Mouse (Mus musculus) forebrain, embryonic 10.5 days (tissue): ENCODE measurements around the gene Ankrd10. TPM values are rescaled to one million over a fixed set of nuclear protein-coding genes. Genes with fewer than 3 reads are reported as not detected.
"Not testable (repeated sequence)": the region's sequence is repeated elsewhere in the genome, so short reads cannot be mapped to it uniquely, and the experiment has no call there.

Source experiments
- DNase-seq: peaks from one replicate; pipeline ENCODE4 v3.0.0-alpha.2; 2017; ENCODE audit warnings: low spot score; ENCODE audit errors: extremely low spot score
- H3K27ac ChIP-seq: fragments of 300-500 bp; sonication (generic); 2 replicates; pipeline ENCODE4 v1.5.1; 2016; ENCODE audit warnings: mild to moderate bottlenecking
- H3K27me3 ChIP-seq: fragments of 300-500 bp; sonication (generic); 2 replicates; pipeline ENCODE4 v1.6.1; 2016; ENCODE audit warnings: mild to moderate bottlenecking; ENCODE audit not compliant: poor library complexity, severe bottlenecking
- H3K36me3 ChIP-seq: fragments of 300-500 bp; sonication (generic); replicated peaks from 2 replicates; pipeline ENCODE4 v1.6.1; 2016; ENCODE audit warnings: mild to moderate bottlenecking, moderate library complexity
- H3K4me1 ChIP-seq: fragments of 300-500 bp; sonication (generic); 2 replicates; pipeline ENCODE4 v1.6.1; 2016
- H3K4me3 ChIP-seq: fragments of 300-500 bp; sonication (generic); 2 replicates; pipeline ENCODE4 v1.5.1; 2016; ENCODE audit warnings: mild to moderate bottlenecking, moderate library complexity
- H3K9me3 ChIP-seq: fragments of 300-500 bp; sonication (generic); 2 replicates; pipeline ENCODE4 v1.6.1; 2016; ENCODE audit warnings: mild to moderate bottlenecking, moderate library complexity
- WGBS: fragments of 180-500 bp; shearing (Covaris S2); methylation state at CpG from one replicate; pipeline ENCODE4 v1.1.7; 2016; 5-methylcytosine and 5-hydroxymethylcytosine counted together
- microRNA-seq: library from miRNA; unstranded; fragments of <30 nt; microRNA quantifications from one replicate; pipeline ENCODE4, GENCODE M21; 2017
- polyA plus RNA-seq: library from polyadenylated mRNA; unstranded; fragments of >200 nt; fragmentation: Nextera tagmentation; extraction: Ambion mirVana; gene quantifications from 2 replicates; pipeline ENCODE4 v1.2.1, GENCODE M21; 2016

The Ankrd10 gene
- polyA plus RNA-seq, 1 experiment from 2014 or later, result 129 TPM

DNA sequence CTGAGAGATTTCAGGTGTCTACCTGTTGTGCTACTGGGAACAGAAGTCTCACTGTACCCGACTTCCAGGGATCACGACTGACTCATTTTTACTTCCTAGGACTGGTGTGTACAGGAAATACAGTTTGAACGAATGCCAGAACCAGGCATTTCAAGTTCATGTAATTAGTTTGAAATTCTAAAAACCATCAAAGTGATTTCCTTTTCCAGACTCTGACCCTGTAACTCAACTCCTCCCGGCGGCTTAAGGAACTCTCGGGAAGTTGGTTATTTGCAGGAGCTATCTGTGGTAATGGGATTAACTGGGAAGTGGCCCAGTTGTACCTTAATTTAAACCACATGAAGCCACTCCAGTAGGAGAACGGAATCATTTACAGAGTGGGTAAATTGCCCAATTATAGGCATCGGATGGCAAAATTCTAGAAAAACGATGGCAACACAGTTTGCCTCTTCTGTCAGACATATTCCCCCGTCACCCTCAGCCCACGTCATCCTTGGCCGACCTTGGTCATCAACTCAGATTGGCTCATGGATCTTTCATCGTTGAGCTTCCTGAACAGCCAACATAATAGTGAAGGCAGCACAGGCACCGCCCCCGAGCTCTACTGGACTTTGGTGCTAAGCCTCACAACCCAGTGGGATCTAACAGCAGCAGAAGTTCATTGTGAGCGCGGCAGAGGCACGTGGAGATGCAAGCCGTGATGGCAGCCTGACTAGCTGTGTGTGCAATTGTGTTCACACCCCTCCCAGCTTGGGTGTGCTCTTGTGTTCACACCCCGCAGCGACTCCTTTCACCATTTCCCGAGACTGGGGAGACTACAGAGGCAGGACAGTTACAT, 66.1 kb downstream of the Ankrd10 start:
- Histone ChIP-seq H3K9me3 (peaks cover 5% of the 10 kb centered on the region), H3K36me3 (peaks cover 64% of the 10 kb centered on the region), H3K27me3 (no peaks in the 10 kb centered on the region), H3K27ac (no peak overlapping the region), H3K4me1 (peaks cover under 1% of the 10 kb centered on the region; the same call in 1 of the 2 replicates), H3K4me3 (no peak overlapping the region)
- DNase-seq, result peak; percentile 12
- 84% methylated on average over 22 of the region's 22 CpGs for WGBS

- not testable (repeated sequence) for H3K4me3 ChIP-seq, H3K9me3 ChIP-seq, H3K4me1 ChIP-seq, H3K27ac ChIP-seq, H3K27me3 ChIP-seq, DNase-seq
- H3K36me3 ChIP-seq, result peaks cover 77% of the 10 kb centered on the region
- whole genome bisulfite sequencing, result 90% methylated on average over 2 of the region's 2 CpGs
Observed at GRCm38 (mm10) chr8:11568193-11568592, 67.4 kb downstream of the Ankrd10 start.

DNA sequence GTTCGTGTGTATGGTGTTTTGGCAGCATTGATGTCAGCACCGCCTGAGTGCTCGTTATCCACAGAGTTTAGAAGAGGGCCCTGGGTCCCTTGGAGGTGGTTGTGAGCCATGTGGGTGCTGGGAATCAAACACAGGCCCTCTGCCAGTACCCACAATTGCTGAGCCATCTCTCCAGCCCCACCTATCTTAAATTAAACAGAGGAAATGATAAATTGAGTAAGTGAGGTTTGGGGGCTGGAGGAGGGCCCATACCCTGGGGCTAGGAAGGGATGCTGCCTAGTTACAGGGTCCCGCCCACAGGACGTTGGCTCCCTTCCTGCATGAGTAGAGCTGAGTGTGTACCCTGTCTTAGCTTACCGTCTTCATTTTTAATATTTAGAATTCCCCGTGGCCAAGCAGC, 70.8 kb downstream of the Ankrd10 start:
- WGBS, result 95% methylated on average over 7 of the region's 7 CpGs
- H3K36me3 ChIP-seq, result peaks cover 93% of the 10 kb centered on the region

DNA sequence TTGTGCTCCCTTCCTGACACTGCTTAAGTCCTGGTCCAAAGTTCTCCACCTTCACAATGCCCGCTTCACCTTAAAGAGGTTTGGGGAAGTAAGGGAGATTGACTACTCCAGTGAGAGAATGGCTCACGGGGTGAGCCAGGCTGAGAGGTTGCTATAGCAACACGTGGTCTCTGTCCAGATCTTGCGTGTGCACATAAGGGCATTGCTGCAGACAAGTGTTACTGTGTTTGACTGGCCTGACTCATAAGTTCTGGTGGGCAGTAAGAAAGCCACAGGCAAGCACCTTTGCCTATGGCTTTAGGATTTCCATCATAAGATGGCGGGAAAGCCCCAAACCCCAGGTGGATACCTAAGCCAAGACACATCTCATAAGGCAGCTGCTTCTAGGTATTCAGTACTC, 71.3 kb downstream of the Ankrd10 start:
- Histone ChIP-seq H3K4me1 (peaks cover 13% of the 10 kb centered on the region), H3K27ac (no peak overlapping the region), H3K9me3 (peaks cover 13% of the 10 kb centered on the region), H3K4me3 (no peak overlapping the region), H3K36me3 (peaks cover 88% of the 10 kb centered on the region), H3K27me3 (no peaks in the 10 kb centered on the region)
- no peak for DNase-seq
- WGBS, result 93% methylated on average over 5 of the region's 5 CpGs

More for the DNA sequence above, 70.8 kb downstream of the Ankrd10 start:
- no peak for DNase-seq
- Histone ChIP-seq H3K4me3 (no peak overlapping the region), H3K4me1 (peaks cover 8% of the 10 kb centered on the region), H3K9me3 (peaks cover 13% of the 10 kb centered on the region), H3K27me3 (no peaks in the 10 kb centered on the region), H3K27ac (no peak overlapping the region)

Small RNA genes within 50 kb of the gene (microRNA-seq; reads per million reads assigned to microRNA genes)
- gene Mir7238, result 1.2 reads per million

Other genes with a start within 250 kb of the Ankrd10 start
- 1.4 and 1.7 TPM in 2 replicates for gene Rab20, start 157.0 kb downstream of the Ankrd10 start, polyA plus RNA-seq
- 112 and 113 TPM in 2 replicates for gene Naxd, start 138.3 kb downstream of the Ankrd10 start, polyA plus RNA-seq
- 17.8 and 19.4 TPM in 2 replicates for gene Cars2, start 85.0 kb downstream of the Ankrd10 start, polyA plus RNA-seq
- 29.5 and 29.9 TPM in 2 replicates for gene Ing1, start 80.2 kb downstream of the Ankrd10 start, polyA plus RNA-seq
- gene 1700016D06Rik, start 65.3 kb upstream of the Ankrd10 start, polyA plus RNA-seq, result not detected in 2 replicates
- 54.6 and 56.9 TPM in 2 replicates for gene Arhgef7, start 92.0 kb upstream of the Ankrd10 start, polyA plus RNA-seq
- gene Tex29, start 204.7 kb upstream of the Ankrd10 start, polyA plus RNA-seq, result not detected in 2 replicates